Mouse (Mus musculus): Measurements from ENCODE around the gene Sdf2. TPM values are rescaled to one million over a fixed set of nuclear protein-coding genes. Genes with fewer than 3 reads are reported as not detected.
"Not testable (repeated sequence)": the region's sequence is repeated elsewhere in the genome, so short reads cannot be mapped to it uniquely, and the experiment has no call there.

The Sdf2 gene
- total RNA-seq, 2 experiments from 2014 or later: 61.1 to 69.4 TPM

GRCm38 (mm10) chr11:78261380-78262352 lies 16.1 kb downstream of the Sdf2 start, which contains the start of gene 2610507B11Rik:
2610507B11Rik (plus strand) TSS chr11:78261752.
- peak; percentile 75 to 78 for DNase-seq (ENCODE audit: extremely low spot score in 1 of 2, low spot score in 1 of 2)

- DNase-seq (ENCODE audit: extremely low spot score in 1 of 2, low spot score in 1 of 2): peak in 1 of 2 experiments; percentile 33
Measured at GRCm38 (mm10) chr11:78262550-78262949, 17.0 kb downstream of the Sdf2 start.

GRCm38 (mm10) chr11:78265571-78265970 lies 20.0 kb downstream of the Sdf2 start:
- DNase-seq (ENCODE audit: extremely low spot score in 1 of 2, low spot score in 1 of 2): no peak

- DNase-seq (ENCODE audit: extremely low spot score in 1 of 2, low spot score in 1 of 2): peak; percentile 43 to 47
Measured at GRCm38 (mm10) chr11:78271986-78272385, 26.4 kb downstream of the Sdf2 start.

- no peak for DNase-seq (ENCODE audit: extremely low spot score in 1 of 2, low spot score in 1 of 2)
Measured at GRCm38 (mm10) chr11:78275596-78275995, 30.1 kb downstream of the Sdf2 start.

- DNase-seq (ENCODE audit: extremely low spot score in 1 of 2, low spot score in 1 of 2): not testable (repeated sequence)
Measured at GRCm38 (mm10) chr11:78276169-78276568, 30.6 kb downstream of the Sdf2 start.

- no peak for DNase-seq (ENCODE audit: extremely low spot score in 1 of 2, low spot score in 1 of 2)
Measured at GRCm38 (mm10) chr11:78278853-78279252, 33.3 kb downstream of the Sdf2 start.

- DNase-seq (ENCODE audit: extremely low spot score in 1 of 2, low spot score in 1 of 2): no peak
Measured at GRCm38 (mm10) chr11:78279586-78279985, 34.0 kb downstream of the Sdf2 start.

- DNase-seq (ENCODE audit: extremely low spot score in 1 of 2, low spot score in 1 of 2): no peak
Measured at GRCm38 (mm10) chr11:78289146-78289763, 43.7 kb downstream of the Sdf2 start.

GRCm38 (mm10) chr11:78290654-78291053 lies 45.1 kb downstream of the Sdf2 start, which contains the start of gene BC030499:
BC030499 (plus strand) TSS chr11:78290841.
- DNase-seq (ENCODE audit: extremely low spot score in 1 of 2, low spot score in 1 of 2): no peak

- no peak for DNase-seq (ENCODE audit: extremely low spot score in 1 of 2, low spot score in 1 of 2)
Measured at GRCm38 (mm10) chr11:78294585-78294984, 49.0 kb downstream of the Sdf2 start.

- DNase-seq (ENCODE audit: extremely low spot score in 1 of 2, low spot score in 1 of 2): no peak
Measured at GRCm38 (mm10) chr11:78300917-78301316, 55.4 kb downstream of the Sdf2 start.

- peak; percentile 73 to 77 for DNase-seq (ENCODE audit: extremely low spot score in 1 of 2, low spot score in 1 of 2)
Measured at GRCm38 (mm10) chr11:78301357-78302084, 56.0 kb downstream of the Sdf2 start, which contains the start of gene Spag5. Spag5 (plus strand) TSS chr11:78301529.

Other genes starting within 250 kb of the Sdf2 start
- gene Dhrs13, start 213.5 kb upstream of the Sdf2 start, total RNA-seq (2021): 1 to 10 TPM; 6.9 to 7.4 TPM
- 10 to 100 TPM; 74.4 to 81.6 TPM for gene Flot2, start 207.8 kb upstream of the Sdf2 start, total RNA-seq (2021)
- gene Eral1, start 165.4 kb upstream of the Sdf2 start, total RNA-seq (2021): 10 to 100 TPM; 18.6 to 21.1 TPM
- gene Fam222b, start 151.1 kb upstream of the Sdf2 start, total RNA-seq (2021): 10 to 100 TPM; 27.6 to 33.4 TPM
- 10 to 100 TPM; 16.1 to 19.9 TPM for gene Traf4, start 80.2 kb upstream of the Sdf2 start, total RNA-seq (2021)
- gene Nek8, start 69.1 kb upstream of the Sdf2 start, total RNA-seq (2021): 1 to 10 TPM; 3.1 to 3.3 TPM
- 10 to 100 TPM; 23.8 to 29.7 TPM for gene Tlcd1, start 69.0 kb upstream of the Sdf2 start, total RNA-seq (2021)
- gene Rpl23a, start 62.2 kb upstream of the Sdf2 start, total RNA-seq (2021): 100 to 1,000 TPM; 678 to 771 TPM
- 10 to 100 TPM; 26.1 to 37.3 TPM for gene Rab34, start 57.3 kb upstream of the Sdf2 start, total RNA-seq (2021)
- gene Proca1, start 52.4 kb upstream of the Sdf2 start, total RNA-seq (2021): 1 to 10 TPM; 5.0 to 5.4 TPM
- 100 to 1,000 TPM; 110 to 123 TPM for gene Supt6, start 241 bp downstream of the Sdf2 start, total RNA-seq (2021)
- gene 2610507B11Rik, start 16.0 kb downstream of the Sdf2 start, total RNA-seq (2021): 100 to 1,000 TPM; 193 to 209 TPM
- gene BC030499, start 45.1 kb downstream of the Sdf2 start, total RNA-seq (2021): 1 to 10 TPM; 4.0 to 5.6 TPM
- gene Spag5, start 55.8 kb downstream of the Sdf2 start, total RNA-seq (2021): 1 to 10 TPM; 4.2 to 4.6 TPM
- gene Aldoc, start 77.2 kb downstream of the Sdf2 start, total RNA-seq (2021): 100 to 1,000 TPM; 852 to 862 TPM
- 10 to 100 TPM; 62.2 to 65.8 TPM for gene Pigs, start 82.7 kb downstream of the Sdf2 start, total RNA-seq (2021)
- gene Unc119, start 97.7 kb downstream of the Sdf2 start, total RNA-seq (2021): 10 to 100 TPM; 29.6 to 32.5 TPM
- not detected for gene Foxn1, start 140.8 kb downstream of the Sdf2 start, total RNA-seq (2021)
- not detected for gene Slc13a2, start 176.5 kb downstream of the Sdf2 start, total RNA-seq (2021)
- 10 to 100 TPM; 10.6 to 11.2 TPM for gene Slc46a1, start 220.0 kb downstream of the Sdf2 start, total RNA-seq (2021)

All from layer of hippocampus, postnatal 25 days (tissue).